Mouse (Mus musculus) layer of hippocampus, adult 9-10 months (tissue): ENCODE measurements around the gene Rnf181.

ENCODE experiments used
- DNase-seq: peaks from one replicate; pipeline ENCODE4 v3.0.0; 2022; ENCODE audit warnings: low spot score

The Rnf181 gene

GRCm38 (mm10) chr6:72383952-72384351, 17.2 kb upstream of the Rnf181 start:
- DNase-seq, result no peak

- no peak for DNase-seq
Measured at GRCm38 (mm10) chr6:72383142-72383820, 16.5 kb upstream of the Rnf181 start.

- no peak for DNase-seq
Measured at GRCm38 (mm10) chr6:72382494-72382893, 15.7 kb upstream of the Rnf181 start.

GRCm38 (mm10) chr6:72380131-72380770, 13.5 kb upstream of the Rnf181 start, which contains the start of gene Vamp5:
TSS of gene Vamp5 (minus strand) at chr6:72380468.
- no peak for DNase-seq

GRCm38 (mm10) chr6:72379377-72380130, 12.8 kb upstream of the Rnf181 start:
- no peak for DNase-seq

GRCm38 (mm10) chr6:72378510-72379234, 11.9 kb upstream of the Rnf181 start:
- DNase-seq, result no peak

- no peak for DNase-seq
Measured at GRCm38 (mm10) chr6:72374820-72375563, 8.2 kb upstream of the Rnf181 start.

GRCm38 (mm10) chr6:72374206-72374605, 7.5 kb upstream of the Rnf181 start:
- no peak for DNase-seq

- no peak for DNase-seq
Measured at GRCm38 (mm10) chr6:72373184-72373583, 6.4 kb upstream of the Rnf181 start.

- DNase-seq, result no peak
Measured at GRCm38 (mm10) chr6:72371571-72371970, 4.8 kb upstream of the Rnf181 start.

GRCm38 (mm10) chr6:72371147-72371546, 4.4 kb upstream of the Rnf181 start:
- no peak for DNase-seq

- DNase-seq, result no peak
Measured at GRCm38 (mm10) chr6:72370091-72370490, 3.3 kb upstream of the Rnf181 start.

- DNase-seq, result no peak
Measured at GRCm38 (mm10) chr6:72369557-72369956, 2.8 kb upstream of the Rnf181 start.

GRCm38 (mm10) chr6:72367460-72367974, 761 bp upstream of the Rnf181 start:
- DNase-seq, result no peak

- DNase-seq, result no peak
Measured at GRCm38 (mm10) chr6:72366304-72366703, 452 bp downstream of the Rnf181 start.

GRCm38 (mm10) chr6:72364985-72365384, 1.8 kb downstream of the Rnf181 start:
- no peak for DNase-seq

- DNase-seq, result no peak
Measured at GRCm38 (mm10) chr6:72364009-72364408, 2.7 kb downstream of the Rnf181 start.

- peak; percentile 96 for DNase-seq
Measured at GRCm38 (mm10) chr6:72362132-72363028, 4.4 kb downstream of the Rnf181 start.

GRCm38 (mm10) chr6:72361121-72361551, 5.6 kb downstream of the Rnf181 start:
- no peak for DNase-seq

- DNase-seq, result no peak
Measured at GRCm38 (mm10) chr6:72360599-72360935, 6.2 kb downstream of the Rnf181 start.
